Mouse (Mus musculus) right cerebral cortex, postnatal 14 days (tissue): ENCODE measurements at regions not wholly inside any gene's neighbourhood (a gene's known extent, or its start where the extent isn't known, plus 50 kb on each side); places are given as distances from the start of the nearest gene placed in this dataset.
A peak's percentile ranks its signal among the peaks of the same experiment; 100 is the strongest.
"Not testable (repeated sequence)": the region's sequence is repeated elsewhere in the genome, so short reads cannot be mapped to it uniquely, and the experiment has no call there.

ENCODE experiments used
- DNase-seq: peaks from one replicate; pipeline ENCODE4 v3.0.0; 2022

GRCm38 (mm10) chr3:111194541-111194940, 943.7 kb upstream of the Prmt6 start:
- DNase-seq = no peak

GRCm38 (mm10) chr3:111166698-111167097, 915.9 kb upstream of the Prmt6 start:
- no peak for DNase-seq

- DNase-seq = not testable (repeated sequence)
These were observed 890.4 kb upstream of the Prmt6 start for GRCm38 (mm10) chr3:111141196-111141595.

GRCm38 (mm10) chr3:111108982-111109381, 858.2 kb upstream of the Prmt6 start:
- no peak for DNase-seq

- DNase-seq = no peak
These were observed 851.8 kb upstream of the Prmt6 start for GRCm38 (mm10) chr3:111102646-111103045.

- no peak for DNase-seq
These were observed 823.5 kb upstream of the Prmt6 start for GRCm38 (mm10) chr3:111074311-111074710.

- DNase-seq = no peak
These were observed 819.5 kb upstream of the Prmt6 start for GRCm38 (mm10) chr3:111070301-111070700.

GRCm38 (mm10) chr3:111069843-111070242, 819.0 kb upstream of the Prmt6 start:
- DNase-seq = no peak

- DNase-seq = peak; percentile 73
These were observed 818.4 kb upstream of the Prmt6 start for GRCm38 (mm10) chr3:111069156-111069555.

GRCm38 (mm10) chr3:111049638-111050037, 798.8 kb upstream of the Prmt6 start:
- DNase-seq = no peak
